Mouse (Mus musculus) neural tube, embryonic 14.5 days (tissue): Measurements from ENCODE around the gene Capn10. TPM values are rescaled to one million over a fixed set of nuclear protein-coding genes. Genes with fewer than 3 reads are reported as not detected.

Source experiments
- ATAC-seq: fragments of 200-750 bp; cut with Nextera tagmentation; 2 replicates; pipeline ENCODE4 v1.8.0; 2017; ENCODE audit warnings: low read depth, mild to moderate bottlenecking, moderate TSS enrichment, moderate library complexity
- H3K27ac ChIP-seq: fragments of 300-500 bp; sonication (generic); 2 replicates; pipeline ENCODE4 v1.5.1; 2014; ENCODE audit warnings: low read depth, mild to moderate bottlenecking, control low read depth, low read length, moderate library complexity, mixed read lengths
- H3K27me3 ChIP-seq: fragments of 300-500 bp; sonication (generic); 2 replicates; pipeline ENCODE4 v1.6.1; 2014; ENCODE audit warnings: low read length; ENCODE audit not compliant: control insufficient read depth, insufficient read depth
- H3K36me3 ChIP-seq: fragments of 300-500 bp; sonication (generic); 2 replicates; pipeline ENCODE4 v1.6.1; 2014; ENCODE audit warnings: low read length, mixed read lengths; ENCODE audit not compliant: control insufficient read depth, insufficient read depth
- H3K4me1 ChIP-seq: fragments of 300-500 bp; sonication (generic); 2 replicates; pipeline ENCODE4 v1.6.1; 2014; ENCODE audit warnings: low read length; ENCODE audit not compliant: control insufficient read depth, insufficient read depth
- H3K4me2 ChIP-seq: fragments of 300-500 bp; sonication (generic); 2 replicates; pipeline ENCODE4 v1.6.1; 2014; ENCODE audit warnings: mild to moderate bottlenecking, low read depth, low read length, control low read depth
- H3K4me3 ChIP-seq: fragments of 300-500 bp; sonication (generic); 2 replicates; pipeline ENCODE4 v1.5.1; 2014; ENCODE audit warnings: low read depth, low read length, control low read depth, mixed read lengths
- H3K9ac ChIP-seq: fragments of 300-500 bp; sonication (generic); replicated peaks from 2 replicates; pipeline ENCODE4 v1.6.1; 2014; ENCODE audit warnings: low read depth, mild to moderate bottlenecking, control low read depth, low read length, mixed read lengths
- H3K9me3 ChIP-seq: fragments of 300-500 bp; sonication (generic); 2 replicates; pipeline ENCODE4 v1.6.1; 2016; ENCODE audit warnings: low read length; ENCODE audit not compliant: control insufficient read depth
- WGBS: fragments of 180-500 bp; shearing (Covaris S2); extraction: QIAGEN DNeasy Blood & Tissue Kit; methylation state at CpG from one replicate; pipeline ENCODE4 v1.1.7; 2014; 5-methylcytosine and 5-hydroxymethylcytosine counted together
- polyA plus RNA-seq: library from polyadenylated mRNA; unstranded; fragments of >200 nt; fragmentation: Nextera tagmentation; extraction: Ambion mirVana; gene quantifications from 2 replicates; pipeline ENCODE4 v1.2.1, GENCODE M21; 2014

Capn10 gene
- 53.6 and 58.4 TPM in 2 replicates for polyA plus RNA-seq

DNA sequence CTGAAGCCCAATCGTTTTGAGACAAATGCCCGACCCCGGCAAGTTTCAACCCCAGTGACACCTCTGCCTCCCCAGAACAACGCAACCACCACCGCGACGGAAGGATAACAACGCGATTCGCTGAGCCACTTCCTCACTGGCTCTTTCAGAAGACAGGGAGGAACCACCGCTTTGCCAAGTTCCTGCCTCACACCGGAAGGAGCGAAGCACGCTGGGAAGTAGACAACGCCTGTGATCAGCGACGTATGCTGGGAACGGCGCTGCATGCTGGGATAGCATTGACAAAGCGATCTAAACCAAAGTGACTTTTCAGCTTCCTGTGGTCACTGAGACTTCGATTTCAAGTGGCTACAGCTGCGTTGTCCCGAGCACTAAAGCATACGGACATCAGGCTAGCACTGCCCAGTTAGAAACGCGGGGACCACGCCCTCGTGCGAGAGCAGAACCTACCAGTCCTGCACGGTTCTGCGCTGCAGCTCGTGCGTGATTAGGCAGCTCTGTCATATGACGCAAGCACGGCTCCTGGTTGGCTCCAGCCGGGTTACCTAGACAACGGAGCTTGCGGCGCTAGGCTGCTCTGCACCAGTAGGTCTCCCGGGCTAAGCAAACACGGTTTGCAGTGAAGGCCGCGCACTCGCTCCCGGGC lies at the start of gene Capn10:
Gene Capn10, plus strand, starts transcription at position 195 of the 646 bp plus-strand sequence.
- Histone ChIP-seq H3K27me3 (no peaks in the 10 kb centered on the region), H3K4me1 (peaks cover 19% of the 10 kb centered on the region), H3K9me3 (no peaks in the 10 kb centered on the region), H3K36me3 (peaks cover 10% of the 10 kb centered on the region), H3K4me3 (peak within 1 kb of the TSS; percentile 85), H3K9ac (peak within 1 kb of the TSS; percentile 82), H3K27ac (peak within 1 kb of the TSS; percentile 99), H3K4me2 (peak within 1 kb of the TSS; percentile 90)
- WGBS = under 1% methylated on average over 45 of the region's 45 CpGs
- ATAC-seq = peak; percentile 100

- Histone ChIP-seq H3K27me3 (no peaks in the 10 kb centered on the region), H3K4me3 (no peak overlapping the region), H3K4me2 (no peak overlapping the region), H3K9me3 (no peaks in the 10 kb centered on the region), H3K36me3 (no peaks in the 10 kb centered on the region), H3K27ac (no peak overlapping the region), H3K9ac (no peak overlapping the region), H3K4me1 (no peaks in the 10 kb centered on the region)
- 72% methylated on average over 7 of the region's 7 CpGs for WGBS
- ATAC-seq = no peak
These were observed 45.1 kb upstream of the Capn10 start for GRCm38 (mm10) chr1:92888901-92889655.

DNA sequence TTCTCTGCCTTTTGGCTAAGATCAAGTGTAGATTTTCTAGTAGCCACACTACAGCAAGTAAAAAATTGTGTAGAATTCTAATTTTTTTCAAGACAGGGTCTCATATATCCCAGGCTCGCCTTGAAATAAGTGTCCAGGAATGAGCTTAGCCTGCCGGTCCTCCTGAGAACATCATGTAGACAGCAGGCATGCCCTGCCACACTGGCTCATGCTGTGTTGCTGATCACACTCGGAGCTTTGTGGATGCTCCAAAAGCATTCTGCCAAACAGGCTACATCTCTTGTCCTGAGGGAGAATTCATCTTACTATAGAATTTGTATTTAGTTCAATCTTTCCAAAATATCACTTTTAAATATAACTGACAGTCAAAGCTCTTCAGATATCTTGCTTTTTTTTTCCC lies 41.4 kb upstream of the Capn10 start:
- H3K36me3 ChIP-seq = no peaks in the 10 kb centered on the region
- no peak overlapping the region for H3K4me3 ChIP-seq
- H3K27me3 ChIP-seq = no peaks in the 10 kb centered on the region
- no peak overlapping the region for H3K27ac ChIP-seq
- H3K4me1 ChIP-seq = no peaks in the 10 kb centered on the region
- H3K4me2 ChIP-seq = no peak overlapping the region
- H3K9ac ChIP-seq = no peak overlapping the region
- ATAC-seq = no peak
- H3K9me3 ChIP-seq = no peaks in the 10 kb centered on the region
- WGBS = 69% methylated on average over 3 of the region's 3 CpGs

- no peak overlapping the region for H3K4me3 ChIP-seq
- H3K4me1 ChIP-seq = no peaks in the 10 kb centered on the region
- no peak overlapping the region for H3K4me2 ChIP-seq
- H3K9ac ChIP-seq = no peak overlapping the region
- H3K36me3 ChIP-seq = no peaks in the 10 kb centered on the region
- no peak for ATAC-seq
- no peaks in the 10 kb centered on the region for H3K9me3 ChIP-seq
- no peaks in the 10 kb centered on the region for H3K27me3 ChIP-seq
- WGBS = 76% methylated on average over 3 of the region's 3 CpGs
- no peak overlapping the region for H3K27ac ChIP-seq
These were observed 40.3 kb upstream of the Capn10 start for GRCm38 (mm10) chr1:92893896-92894295.

DNA sequence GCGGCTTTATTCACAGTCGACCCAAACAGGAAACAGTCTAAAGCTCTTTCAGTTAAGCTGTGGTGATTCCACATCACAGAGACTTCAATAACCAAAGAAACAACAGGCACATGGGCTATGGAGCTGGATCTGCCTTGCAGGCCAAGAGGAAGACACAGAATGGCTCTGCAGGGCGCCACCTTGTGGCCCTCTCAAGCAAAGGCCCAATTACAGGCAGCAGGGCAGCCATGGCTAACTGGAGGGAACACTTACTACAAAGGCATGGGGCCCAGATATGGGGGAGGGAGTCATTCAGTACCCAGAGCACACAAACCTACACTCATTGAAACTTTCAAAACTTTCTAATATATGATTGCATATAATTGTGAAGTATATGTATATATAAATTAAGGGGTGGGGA lies 39.1 kb upstream of the Capn10 start:
- H3K27me3 ChIP-seq = no peaks in the 10 kb centered on the region
- no peak overlapping the region for H3K4me2 ChIP-seq
- H3K27ac ChIP-seq = no peak overlapping the region
- 17% methylated on average over 3 of the region's 3 CpGs for WGBS
- H3K9me3 ChIP-seq = no peaks in the 10 kb centered on the region
- ATAC-seq = peak; percentile 82; the same call in 1 of the 2 replicates
- H3K9ac ChIP-seq = no peak overlapping the region
- H3K4me3 ChIP-seq = no peak overlapping the region
- H3K36me3 ChIP-seq = no peaks in the 10 kb centered on the region
- H3K4me1 ChIP-seq = no peaks in the 10 kb centered on the region

DNA sequence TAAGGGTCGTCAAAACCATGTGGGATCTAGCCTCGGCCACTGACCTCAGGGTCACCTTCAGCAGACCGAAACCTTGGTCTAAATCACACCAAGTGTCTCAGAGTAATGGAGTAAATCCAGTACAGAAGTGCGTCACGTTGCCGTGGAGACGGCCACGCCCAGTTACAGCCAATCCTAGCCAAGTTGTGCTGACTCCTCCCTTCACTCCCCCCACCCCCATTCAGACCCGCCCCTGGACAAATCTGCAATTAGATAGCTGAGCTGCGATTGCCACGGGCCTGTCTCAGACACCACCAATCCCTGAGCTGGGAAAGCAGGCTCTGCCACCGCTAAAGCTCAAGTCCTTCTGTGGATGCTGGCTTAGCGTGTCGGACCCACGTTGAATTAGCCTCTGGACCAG lies 31.4 kb upstream of the Capn10 start, which contains the start of gene Ankmy1:
Gene Ankmy1, minus strand, starts transcription at position 121 of the 400 bp plus-strand sequence.
- H3K9me3 ChIP-seq = no peaks in the 10 kb centered on the region
- H3K4me2 ChIP-seq = peak within 1 kb of the TSS; percentile 37; the same call in 1 of the 2 replicates
- no peak within 1 kb of the TSS for H3K4me3 ChIP-seq
- H3K27ac ChIP-seq = no peak within 1 kb of the TSS
- H3K9ac ChIP-seq = no peak within 1 kb of the TSS
- H3K27me3 ChIP-seq = no peaks in the 10 kb centered on the region
- peaks cover 8% of the 10 kb centered on the region; the same call in 1 of the 2 replicates for H3K4me1 ChIP-seq
- ATAC-seq = peak; percentile 19; the same call in 1 of the 2 replicates
- no peaks in the 10 kb centered on the region for H3K36me3 ChIP-seq
- WGBS = under 1% methylated on average over 15 of the region's 15 CpGs

GRCm38 (mm10) chr1:92903627-92904026 lies 30.5 kb upstream of the Capn10 start:
- Histone ChIP-seq H3K4me2 (no peak overlapping the region), H3K27ac (no peak overlapping the region), H3K9me3 (no peaks in the 10 kb centered on the region), H3K27me3 (no peaks in the 10 kb centered on the region), H3K4me3 (no peak overlapping the region), H3K36me3 (no peaks in the 10 kb centered on the region), H3K9ac (no peak overlapping the region), H3K4me1 (peaks cover 13% of the 10 kb centered on the region; the same call in 1 of the 2 replicates)
- WGBS = 74% methylated on average over 4 of the region's 4 CpGs
- ATAC-seq = no peak

DNA sequence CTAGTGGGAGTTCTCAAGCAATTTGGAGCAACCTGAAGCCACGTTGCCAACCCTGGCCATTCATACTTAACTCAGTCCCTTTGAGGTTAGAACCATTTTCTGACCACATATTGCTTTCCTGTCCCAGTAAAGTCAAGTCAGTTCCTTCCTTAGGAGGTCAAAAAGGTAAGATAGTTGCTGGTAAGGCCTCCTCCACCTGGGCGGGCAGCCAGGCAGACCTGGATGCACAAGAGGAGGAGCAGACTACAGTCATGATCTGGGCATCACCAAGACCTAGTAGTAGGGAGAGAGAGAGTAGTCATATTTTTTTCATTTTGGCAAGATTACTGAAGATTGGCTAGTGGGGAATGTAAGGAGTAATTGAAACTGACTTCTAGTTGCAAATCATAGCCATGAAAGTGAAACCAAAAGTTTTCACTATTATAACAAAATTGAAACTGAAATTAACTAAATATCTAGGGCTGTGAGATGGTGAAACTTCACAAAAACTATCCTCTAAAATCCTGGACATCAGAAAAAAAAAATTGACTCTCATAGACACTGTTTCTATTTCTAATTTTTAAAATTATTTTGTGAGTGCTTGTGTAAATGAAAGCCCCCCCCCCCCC lies 28.4 kb upstream of the Capn10 start:
- Histone ChIP-seq H3K4me2 (no peak overlapping the region), H3K9ac (no peak overlapping the region), H3K27me3 (no peaks in the 10 kb centered on the region), H3K9me3 (no peaks in the 10 kb centered on the region), H3K27ac (no peak overlapping the region), H3K4me1 (peaks cover 21% of the 10 kb centered on the region), H3K4me3 (no peak overlapping the region), H3K36me3 (no peaks in the 10 kb centered on the region)
- 89% methylated on average over 2 of the region's 2 CpGs for WGBS
- ATAC-seq = no peak
